Mouse (Mus musculus) right cerebral cortex, postnatal 36 days (tissue): Measurements from ENCODE around the gene Ankrd28.
A peak's percentile ranks its signal among the peaks of the same experiment; 100 is the strongest.
"Not testable (repeated sequence)": the region's sequence is repeated elsewhere in the genome, so short reads cannot be mapped to it uniquely, and the experiment has no call there.

Source experiments
- DNase-seq, 2 experiments: peaks; one replicate each; pipeline ENCODE4 v3.0.0; 2022; ENCODE audit warnings: low spot score in 2 of 2, mixed read lengths in 1 of 2

Gene Ankrd28

DNA sequence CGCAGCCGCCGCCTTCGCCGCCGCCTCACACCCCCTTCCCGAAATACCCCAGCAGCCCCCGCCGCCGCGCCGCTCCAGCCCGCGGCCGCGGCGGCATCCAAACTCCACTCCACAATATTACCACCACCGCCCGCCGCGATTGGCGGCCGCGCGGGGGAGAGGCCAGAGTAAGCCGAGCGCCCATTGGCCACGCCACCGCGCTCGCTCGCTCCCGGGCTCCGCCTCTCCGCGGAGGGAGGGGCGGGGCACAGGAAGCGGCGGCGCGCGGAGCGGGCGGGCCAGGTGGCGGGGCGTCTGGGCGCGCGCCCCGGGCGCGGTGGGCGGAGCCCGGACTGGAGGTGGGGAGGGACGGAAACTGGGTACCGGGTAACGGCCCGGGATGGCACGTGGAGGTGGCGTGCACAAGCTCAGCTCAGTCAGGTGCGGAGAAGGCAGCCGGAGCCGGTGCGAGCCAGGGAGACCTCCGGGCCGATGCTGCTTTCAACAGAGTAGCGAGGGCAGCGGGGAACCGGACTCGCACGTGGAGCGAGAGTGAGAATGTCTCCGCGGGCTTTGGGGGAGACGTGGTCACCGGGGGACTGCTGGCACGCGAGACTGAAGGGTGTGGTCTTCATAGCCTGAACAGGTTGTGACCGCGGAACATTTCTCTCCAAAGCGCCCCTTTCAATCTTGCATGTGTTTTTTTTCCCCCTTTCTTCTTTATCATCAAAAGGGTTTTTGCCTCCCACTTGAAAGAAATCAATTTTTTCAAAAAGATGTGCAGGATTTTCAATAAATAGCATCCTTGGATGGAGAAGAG is at the start of gene Ankrd28:
Gene Ankrd28 (minus strand): TSS at position 81 of the 799 bp plus-strand sequence.
- peak; percentile 91 to 92 for DNase-seq

DNA sequence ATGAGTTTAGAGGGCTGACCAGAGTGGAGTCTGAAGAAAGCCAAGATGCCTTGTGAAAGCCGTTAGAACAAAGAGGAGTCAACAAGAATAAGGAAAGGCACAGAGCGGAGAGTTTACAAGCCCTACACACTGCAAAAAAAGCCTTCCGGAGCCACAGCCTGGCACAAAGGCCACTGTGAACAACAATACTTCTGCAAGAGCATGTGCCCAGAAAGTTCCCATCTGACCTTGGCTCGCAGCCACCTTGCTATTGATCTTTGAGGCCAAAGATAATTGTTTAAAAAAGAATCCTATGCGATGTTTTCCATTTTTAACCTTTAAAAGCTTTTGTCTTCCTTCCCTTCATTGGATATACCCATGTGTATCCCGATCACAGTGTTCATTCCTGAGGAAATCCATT is 49.0 kb upstream of the Ankrd28 start:
- no peak for DNase-seq

GRCm38 (mm10) chr14:31872130-31872529 is 41.7 kb upstream of the Ankrd28 start:
- no peak for DNase-seq

GRCm38 (mm10) chr14:31870436-31870835 is 40.0 kb upstream of the Ankrd28 start:
- DNase-seq = no peak

DNA sequence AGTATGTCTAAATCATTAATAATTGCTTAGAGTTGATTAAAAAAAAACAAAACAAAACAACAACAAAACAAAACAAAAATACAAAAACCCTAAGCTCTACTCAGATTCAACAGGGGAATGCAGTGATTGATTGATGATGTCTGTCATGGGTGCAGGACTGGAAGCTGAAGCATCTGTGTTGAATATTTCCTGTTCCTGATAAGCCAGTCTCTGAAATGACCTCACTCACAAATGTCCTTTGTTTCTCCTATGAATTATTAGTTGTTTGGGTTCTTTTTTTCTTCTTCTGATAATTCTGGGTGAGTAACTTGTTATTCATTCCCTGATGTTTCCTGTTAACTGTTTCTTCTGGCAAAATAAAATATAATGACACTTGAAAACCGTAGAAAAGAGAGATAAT is 38.1 kb upstream of the Ankrd28 start:
- no peak for DNase-seq

- not testable (repeated sequence) for DNase-seq
Measured at GRCm38 (mm10) chr14:31866366-31866765, 35.9 kb upstream of the Ankrd28 start.

GRCm38 (mm10) chr14:31858679-31859078 is 28.2 kb upstream of the Ankrd28 start:
- no peak for DNase-seq

DNA sequence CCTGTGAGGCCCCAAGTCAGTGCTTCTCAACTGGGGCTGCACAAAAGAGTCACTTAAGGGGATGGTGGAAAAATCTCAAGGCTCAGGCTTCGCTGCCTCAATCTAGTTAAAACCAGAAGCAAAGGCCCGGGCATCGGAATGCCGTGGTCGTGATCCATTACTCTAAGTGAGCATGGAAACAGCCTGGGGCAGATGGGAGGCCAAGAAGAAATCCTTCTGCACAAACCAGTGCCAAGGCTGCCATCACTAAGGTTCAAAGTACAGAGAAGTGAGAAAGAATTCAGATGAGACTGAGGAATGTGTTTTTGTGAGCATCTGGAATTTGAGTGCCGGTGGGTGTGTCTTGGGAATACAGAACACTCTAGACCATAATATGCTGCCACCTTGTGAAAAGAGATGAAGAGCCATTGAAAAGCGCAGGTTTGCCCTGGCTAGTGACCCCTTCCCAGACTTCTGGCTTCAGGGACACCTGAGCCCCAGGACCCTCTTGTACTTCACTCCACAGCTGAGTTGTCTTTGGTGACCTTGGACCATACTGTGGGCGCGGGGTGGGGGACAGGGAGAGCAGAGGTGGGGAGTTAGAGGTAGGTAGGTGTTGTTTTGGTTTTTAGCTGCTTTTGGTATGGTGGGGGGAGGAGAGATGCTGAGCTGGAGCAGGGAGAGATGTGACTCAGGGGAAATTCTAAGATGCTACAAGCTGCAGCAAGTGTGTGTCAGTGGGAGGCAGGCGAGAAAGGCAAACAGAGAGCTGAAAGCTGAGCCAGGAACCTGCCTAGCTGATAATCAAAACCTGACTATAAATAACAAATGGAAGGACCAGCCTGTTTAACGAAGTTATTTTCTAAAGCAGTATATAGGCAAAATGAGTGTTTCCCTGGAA is 26.9 kb upstream of the Ankrd28 start:
- DNase-seq = peak; percentile 72 to 80

DNA sequence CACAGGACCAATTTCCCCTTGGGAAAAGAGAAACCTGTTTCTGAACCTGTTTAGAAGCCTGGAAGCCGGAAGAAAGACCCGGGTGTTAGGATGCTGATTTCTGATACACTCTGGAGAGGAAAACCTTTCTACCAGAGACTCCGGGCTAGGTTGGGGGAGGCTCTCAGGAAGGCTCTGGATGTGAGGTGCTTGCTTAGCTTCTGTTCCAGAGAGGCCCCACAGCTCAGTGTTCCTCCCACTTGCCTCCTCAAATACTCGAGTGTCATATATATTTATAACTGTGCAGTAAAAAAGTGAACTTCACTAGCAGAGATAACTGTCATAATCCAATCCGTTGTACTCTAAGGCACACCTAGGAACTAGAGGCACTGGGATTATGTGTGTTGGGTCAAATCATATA is 25.6 kb upstream of the Ankrd28 start:
- DNase-seq = peak; percentile 12 to 62

GRCm38 (mm10) chr14:31854667-31855066 is 24.2 kb upstream of the Ankrd28 start:
- peak; percentile 26 to 71 for DNase-seq

- DNase-seq = no peak
Measured at GRCm38 (mm10) chr14:31843571-31843970, 13.1 kb upstream of the Ankrd28 start.

DNA sequence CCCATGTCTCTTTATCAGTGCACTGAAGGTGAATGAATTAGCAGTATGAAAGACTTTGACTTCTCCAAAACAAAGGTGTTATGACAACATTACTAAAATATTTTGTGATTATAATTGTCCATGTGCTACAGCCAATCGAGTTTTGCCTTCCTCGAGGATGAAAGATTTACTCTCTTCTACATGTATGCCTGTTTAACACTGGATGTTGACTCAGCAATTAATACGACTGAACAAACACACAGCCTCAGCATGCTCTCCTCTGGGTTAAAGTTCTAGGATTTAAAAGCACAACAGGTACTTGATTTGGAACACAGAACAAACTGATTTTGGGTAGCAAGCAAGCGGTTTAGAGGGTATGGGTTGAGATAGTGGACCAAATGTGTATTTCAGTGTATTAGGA is 1.6 kb upstream of the Ankrd28 start:
- DNase-seq = no peak

DNA sequence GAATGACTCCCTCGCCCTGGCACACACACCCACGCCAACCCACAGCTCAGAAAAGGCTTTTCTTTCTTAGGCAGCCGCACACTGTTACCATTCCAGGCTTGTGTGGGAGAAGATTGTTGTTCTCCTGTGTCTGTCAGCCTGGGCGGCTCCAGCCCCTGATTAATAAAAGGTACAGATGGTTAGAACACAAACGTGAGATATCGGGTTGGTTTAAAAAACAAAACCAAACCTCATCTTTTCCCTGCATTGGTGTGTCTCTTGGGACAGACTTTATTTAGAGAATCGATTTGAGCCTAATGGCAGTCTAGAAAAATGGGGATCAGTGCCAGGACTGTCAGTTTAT is 890 bp upstream of the Ankrd28 start:
- DNase-seq = peak; percentile 64 to 69

DNA sequence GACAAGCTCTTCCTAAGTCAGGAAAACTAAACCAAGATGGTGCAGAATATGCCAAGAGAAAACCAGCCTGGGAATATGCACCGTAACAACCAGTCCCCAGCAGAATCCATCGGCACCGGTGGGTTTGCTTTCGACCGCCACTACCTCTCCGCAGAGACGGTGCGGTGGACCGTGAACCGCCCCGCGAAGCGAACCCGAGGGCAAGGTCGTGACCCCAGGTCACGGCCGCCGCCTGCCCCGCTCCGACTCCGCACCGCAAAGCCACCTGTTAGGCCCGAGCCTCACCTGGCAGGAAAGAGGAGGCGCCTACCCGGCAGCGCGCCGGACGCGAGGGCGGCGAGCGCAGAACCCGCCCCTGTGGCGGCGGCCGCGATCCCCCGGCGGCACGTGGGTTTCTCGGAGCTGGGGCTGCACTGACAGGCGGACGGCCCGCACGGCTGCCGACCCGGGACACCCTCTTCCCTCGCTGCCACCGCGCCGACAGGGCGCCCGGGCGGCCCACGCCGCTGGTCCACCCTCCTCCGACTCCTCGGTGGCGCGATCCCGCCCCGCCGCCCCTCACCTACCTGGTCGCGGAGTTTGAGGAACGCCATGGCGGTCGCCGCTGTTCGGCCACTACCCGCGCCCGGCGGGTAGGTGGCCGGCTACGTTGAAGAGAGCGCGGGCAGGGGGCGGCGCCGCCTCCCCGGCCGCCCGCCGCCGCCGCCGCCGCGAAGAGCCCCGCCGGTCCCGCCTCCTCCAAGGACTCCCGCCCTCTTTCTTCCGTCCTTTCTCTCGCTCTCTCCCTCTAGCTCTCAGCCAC is 489 bp downstream of the Ankrd28 start:
- DNase-seq = peak; percentile 48 to 55

DNA sequence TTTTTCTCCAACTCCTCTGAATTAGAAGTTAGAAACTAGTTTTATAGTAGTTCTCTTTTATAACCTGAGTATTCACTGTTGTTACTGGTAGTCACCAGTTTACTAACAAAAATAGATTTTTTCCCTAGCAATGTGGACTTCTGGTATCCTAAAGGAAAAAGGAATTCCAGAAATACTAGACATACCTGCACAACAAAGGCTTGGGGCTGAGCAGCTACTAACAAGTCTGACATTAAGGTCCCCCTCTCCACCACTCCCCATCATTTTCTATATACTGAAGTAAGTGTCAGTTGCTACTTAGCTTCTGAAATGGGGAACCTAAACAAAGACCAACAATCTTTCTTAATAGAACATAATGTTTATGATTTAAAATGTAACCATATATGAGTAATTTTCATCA is 3.2 kb downstream of the Ankrd28 start:
- no peak for DNase-seq

GRCm38 (mm10) chr14:31809942-31810341 is 20.5 kb downstream of the Ankrd28 start:
- no peak for DNase-seq

GRCm38 (mm10) chr14:31803791-31804190 is 26.7 kb downstream of the Ankrd28 start:
- no peak for DNase-seq

DNA sequence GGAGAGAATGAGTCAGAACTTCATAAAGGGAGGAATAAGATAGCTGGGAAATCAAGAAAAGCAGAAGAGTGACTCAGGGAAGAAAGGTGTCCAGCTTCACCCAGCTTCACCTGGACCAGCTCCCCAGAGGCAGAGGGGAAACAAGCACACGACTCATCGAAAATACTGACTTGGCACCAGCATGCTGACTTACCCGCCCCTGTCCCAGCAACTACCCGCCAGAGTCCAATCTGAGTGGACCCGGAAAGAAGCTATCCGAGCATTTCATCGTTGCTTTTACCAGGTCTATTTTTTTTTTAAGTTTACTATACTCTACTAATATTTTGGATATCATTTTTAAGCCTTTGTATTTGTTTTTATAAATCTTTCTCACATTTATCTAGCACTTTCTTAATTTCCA is 29.5 kb downstream of the Ankrd28 start:
- DNase-seq = no peak

- no peak for DNase-seq
Measured at GRCm38 (mm10) chr14:31800446-31800845, 30.0 kb downstream of the Ankrd28 start.

- no peak for DNase-seq
Measured at GRCm38 (mm10) chr14:31798937-31799336, 31.5 kb downstream of the Ankrd28 start.

GRCm38 (mm10) chr14:31795535-31795934 is 34.9 kb downstream of the Ankrd28 start:
- no peak for DNase-seq

GRCm38 (mm10) chr14:31794776-31795126 is 35.7 kb downstream of the Ankrd28 start:
- no peak for DNase-seq
